Mouse (Mus musculus) c-Kit-positive CD71-negative TER-119-negative erythroid progenitor cells, embryonic 14.5 days (primary cell): ENCODE results near the gene Nmrk1.

ENCODE experiments used
- DNase-seq: peaks from one replicate; pipeline ENCODE4 v3.0.0-alpha.2; 2013; ENCODE audit warnings: low read depth

Nmrk1 gene

DNA sequence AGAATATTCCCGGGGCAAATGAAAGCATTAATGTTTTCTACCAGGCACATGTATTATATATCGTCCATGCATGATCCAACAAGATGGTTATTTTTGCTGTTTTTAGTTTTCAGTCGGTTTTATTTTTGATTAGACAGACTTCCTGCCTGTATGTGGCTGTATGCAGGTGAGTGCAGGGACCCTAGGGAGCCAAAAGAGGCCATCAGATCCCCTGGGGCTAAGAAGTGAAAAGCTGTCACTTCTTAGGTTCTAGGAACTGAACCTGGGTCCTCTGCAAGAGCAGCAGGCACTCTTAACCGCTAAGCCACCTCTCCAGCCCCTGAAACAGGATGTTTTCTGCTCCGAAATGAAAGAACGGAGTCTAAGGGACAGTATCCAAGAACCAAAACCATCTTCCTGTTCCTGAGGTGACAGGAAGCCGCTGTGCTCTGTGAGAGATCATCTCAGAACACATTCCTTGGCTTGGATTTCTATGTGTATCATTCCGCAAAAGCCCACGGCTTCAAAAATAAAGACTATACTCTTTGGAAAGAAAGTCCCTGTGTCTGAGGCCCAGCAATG lies 16.0 kb upstream of the Nmrk1 start:
- no peak for DNase-seq

DNA sequence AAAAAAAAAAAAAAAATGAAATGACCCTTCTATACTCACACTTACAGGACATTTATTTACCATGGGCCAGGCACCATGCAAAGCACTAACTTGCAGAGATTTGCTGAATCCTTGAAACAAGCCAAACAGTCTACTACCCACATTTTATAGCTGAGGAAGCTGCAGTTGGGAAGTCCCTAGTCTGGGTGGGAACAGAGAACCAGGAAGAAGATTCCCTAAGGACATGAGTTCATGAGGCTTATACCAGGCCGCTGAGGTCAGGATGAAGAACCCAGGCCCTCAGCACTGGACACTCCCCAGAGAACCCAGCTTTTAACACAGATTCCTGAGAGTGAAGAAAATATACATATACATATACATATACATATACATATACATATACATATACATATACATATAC lies 14.2 kb upstream of the Nmrk1 start:
- no peak for DNase-seq

DNA sequence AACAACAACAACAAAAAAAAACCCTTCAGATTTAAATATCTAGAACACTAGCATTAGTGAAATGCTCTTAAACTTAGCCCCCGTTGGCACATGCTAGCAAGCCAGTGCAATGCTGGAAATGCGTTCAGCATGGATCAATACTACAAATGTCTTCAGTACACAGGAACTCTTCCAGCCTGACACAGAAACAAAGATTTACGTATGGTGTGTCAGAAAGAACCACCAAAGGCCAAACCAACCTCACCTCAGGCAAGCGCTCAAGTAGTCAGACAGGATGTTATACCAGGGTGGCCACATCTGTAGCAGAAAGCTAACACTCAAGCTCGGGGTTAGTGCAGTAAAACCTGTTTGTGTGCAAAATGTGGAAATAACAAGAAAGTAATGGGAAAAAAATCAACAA lies 12.7 kb upstream of the Nmrk1 start:
- DNase-seq = no peak

DNA sequence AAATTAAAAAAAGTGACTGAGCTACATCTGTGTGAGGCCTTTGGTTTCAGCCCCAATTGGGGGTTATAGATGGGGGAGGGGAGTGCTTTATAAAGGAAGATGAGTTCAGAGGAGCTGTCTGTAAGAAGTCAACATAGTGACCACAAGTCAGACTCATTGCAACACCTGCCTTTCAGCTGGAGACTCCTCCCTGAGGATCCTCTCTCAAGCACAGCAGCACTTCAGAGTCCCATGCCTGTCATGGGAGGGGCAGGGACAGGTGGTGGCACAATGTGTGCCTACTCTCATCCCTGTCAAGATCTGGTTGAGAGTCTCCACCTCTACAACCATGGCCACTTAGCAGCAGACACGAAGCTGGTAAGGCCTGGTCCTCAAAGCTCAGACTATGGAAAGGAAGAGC lies 12.1 kb upstream of the Nmrk1 start:
- no peak for DNase-seq

- DNase-seq = no peak
These were observed 7.9 kb upstream of the Nmrk1 start for GRCm38 (mm10) chr19:18623894-18624293.

GRCm38 (mm10) chr19:18629589-18629988 lies 2.2 kb upstream of the Nmrk1 start:
- no peak for DNase-seq

- DNase-seq = no peak
These were observed 1.3 kb upstream of the Nmrk1 start for GRCm38 (mm10) chr19:18630221-18631119.

GRCm38 (mm10) chr19:18631161-18631643 lies 548 bp upstream of the Nmrk1 start:
- no peak for DNase-seq

DNA sequence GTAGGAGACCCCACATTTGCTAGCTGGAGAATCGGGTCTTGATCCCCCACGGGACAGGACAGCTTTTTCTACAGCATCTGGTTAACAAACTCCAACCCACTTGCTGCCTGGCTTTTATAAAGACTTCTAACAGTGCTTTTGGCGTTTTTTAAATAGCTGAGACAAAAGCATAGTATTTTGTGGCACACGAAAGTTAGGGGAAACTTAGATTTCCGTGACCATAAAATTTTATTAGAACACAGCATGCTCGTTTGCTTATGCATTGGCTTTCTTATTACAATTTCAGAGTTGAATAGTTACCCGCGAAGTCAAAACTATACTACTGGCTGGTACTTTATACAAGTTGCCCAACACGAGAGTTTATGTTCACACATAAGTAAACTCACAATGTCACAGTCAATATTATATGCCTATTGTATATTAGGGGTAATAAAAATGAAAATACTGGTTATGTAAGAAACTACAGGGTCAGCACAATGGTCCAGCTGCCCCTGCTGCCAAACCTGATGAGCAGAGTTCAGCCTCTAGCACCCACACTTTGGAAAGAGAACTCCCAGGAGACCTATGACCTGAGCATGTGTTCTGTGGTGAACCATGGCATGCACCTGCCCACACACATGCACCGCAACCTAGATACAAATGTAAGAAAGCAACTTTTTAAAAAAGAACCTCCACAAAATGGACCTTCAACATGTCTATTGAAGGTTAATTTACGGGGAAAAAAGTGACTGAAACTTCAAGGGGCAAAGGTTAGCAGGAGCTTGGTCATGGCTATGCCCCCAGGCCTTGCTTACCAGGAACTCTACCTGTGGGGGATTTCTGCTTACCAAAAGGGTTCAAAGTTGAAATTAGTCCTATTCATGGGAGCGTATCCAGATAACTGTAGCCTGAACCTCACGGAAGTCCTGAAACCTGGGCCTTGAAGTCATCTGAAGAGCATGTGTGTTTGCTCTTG lies 758 bp downstream of the Nmrk1 start:
- DNase-seq = no peak

DNA sequence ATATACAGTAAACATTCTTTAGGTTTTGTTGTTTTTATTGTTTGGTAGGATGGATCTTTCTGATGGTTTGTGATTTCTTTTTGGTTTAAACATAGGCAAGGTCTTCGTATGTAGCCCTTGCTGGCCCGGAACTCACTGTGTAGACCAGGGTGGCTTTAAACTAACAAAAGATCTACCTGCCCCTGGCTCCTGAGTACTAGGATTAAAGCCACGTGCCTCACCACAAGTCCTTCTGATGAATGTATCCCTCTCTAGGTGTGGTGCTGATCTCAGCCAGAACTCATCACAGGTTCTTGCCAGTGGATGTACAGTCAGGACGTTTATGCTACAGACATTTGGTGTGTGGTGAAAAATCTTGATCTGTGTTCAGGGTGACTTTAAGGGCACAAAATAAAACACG lies 6.2 kb downstream of the Nmrk1 start:
- no peak for DNase-seq

- no peak for DNase-seq
These were observed 7.2 kb downstream of the Nmrk1 start for GRCm38 (mm10) chr19:18638949-18639348.

DNA sequence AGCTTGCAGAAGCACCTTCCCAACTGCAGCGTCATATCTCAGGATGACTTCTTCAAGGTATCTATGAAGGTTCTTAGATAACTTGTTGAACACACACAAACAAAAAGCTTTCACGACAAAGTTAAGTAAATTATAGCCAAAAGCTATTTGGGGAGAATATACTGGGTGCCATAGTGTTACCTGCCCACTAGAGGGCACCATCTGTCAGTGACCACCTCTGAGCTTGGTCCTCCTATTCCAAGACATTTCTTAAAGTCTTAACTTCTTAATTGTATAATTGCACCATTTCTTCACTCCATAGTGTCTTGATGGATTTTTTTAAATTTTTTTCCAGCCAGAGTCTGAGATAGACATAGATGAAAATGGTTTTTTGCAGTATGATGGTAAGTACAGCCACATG lies 7.8 kb downstream of the Nmrk1 start:
- no peak for DNase-seq

GRCm38 (mm10) chr19:18641001-18641400 lies 9.3 kb downstream of the Nmrk1 start:
- DNase-seq = no peak

DNA sequence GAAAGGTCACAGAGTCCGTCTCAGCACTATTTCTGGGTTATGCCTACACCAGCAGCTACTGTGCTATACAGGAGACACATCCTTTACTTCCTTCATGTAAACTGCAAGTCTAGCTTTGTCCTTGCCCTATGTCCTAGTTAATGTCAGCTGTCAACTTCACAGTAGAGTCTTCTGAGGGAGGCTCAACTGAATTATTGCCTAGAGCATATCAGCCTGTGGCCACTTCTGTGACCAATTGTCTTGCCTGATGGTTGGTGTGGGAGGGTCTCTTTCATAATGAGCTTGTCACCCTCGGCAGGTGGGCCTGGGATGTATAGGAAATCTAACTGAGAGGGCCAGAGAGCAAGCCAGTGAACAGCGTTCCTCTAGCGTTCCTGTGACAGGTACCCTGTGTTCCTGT lies 11.7 kb downstream of the Nmrk1 start:
- no peak for DNase-seq

DNA sequence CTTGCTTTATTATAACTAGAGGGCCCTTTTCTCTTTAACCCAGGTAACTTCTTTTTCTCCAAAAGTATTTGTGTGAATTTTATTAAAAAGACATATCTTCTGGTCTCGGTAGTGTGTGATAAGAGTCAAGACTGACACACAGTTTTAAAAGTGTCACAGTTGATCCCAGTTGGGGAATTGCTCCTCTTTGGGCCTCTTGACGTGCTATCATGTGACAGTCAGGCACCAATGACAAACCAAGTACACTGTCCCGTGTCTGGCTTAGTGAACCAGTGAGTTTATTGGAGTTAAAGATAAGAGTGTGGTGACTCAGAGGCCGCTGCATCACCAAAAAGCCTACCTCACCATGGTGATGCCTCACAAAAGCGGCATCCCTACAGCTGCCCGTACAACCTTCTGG lies 12.3 kb downstream of the Nmrk1 start:
- no peak for DNase-seq

DNA sequence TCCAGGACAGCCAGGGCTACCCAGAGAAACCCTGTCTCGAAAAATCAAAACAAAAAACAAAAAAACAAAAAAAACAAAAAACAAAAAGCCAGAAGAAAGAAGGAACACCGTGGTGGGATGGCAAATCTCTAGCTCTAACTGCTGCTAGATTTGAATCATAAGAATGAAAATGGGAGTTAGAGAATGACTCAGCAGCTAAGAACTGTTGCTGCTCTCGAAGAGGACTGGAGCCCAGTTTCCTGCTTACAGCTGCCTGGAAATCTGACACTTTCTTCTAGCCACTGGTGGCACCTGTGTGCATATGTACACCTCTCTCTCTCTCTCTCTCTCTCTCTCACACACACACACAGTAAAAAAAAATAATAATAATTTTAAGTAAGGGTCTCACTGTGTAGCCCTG lies 14.6 kb downstream of the Nmrk1 start:
- no peak for DNase-seq

DNA sequence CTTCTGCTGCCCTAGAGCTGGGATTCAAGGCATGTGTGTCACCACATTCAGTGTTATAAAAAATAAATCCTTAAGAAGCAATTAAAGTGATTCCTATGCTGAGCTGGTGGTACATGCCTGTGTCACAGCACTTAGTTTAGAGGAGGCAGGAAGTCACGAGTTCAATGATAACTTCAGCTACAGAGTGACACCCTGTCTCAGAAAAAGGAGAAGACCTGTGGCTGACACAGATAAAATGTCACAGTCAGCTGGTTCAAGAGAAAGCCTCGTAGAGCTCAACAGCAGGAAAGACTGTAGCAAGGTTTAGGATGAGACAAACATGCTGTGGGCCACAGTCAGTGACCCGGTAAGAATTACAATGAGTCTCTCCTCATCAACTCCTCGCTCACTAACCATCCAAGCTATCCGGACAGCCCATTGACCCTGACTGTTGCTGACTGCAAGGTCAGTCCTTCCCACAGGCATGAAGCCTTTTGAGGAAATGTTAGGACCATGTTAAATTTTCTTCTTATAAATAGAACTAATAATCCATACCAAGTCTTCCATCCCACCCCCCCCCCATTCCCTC lies 15.2 kb downstream of the Nmrk1 start:
- DNase-seq = no peak

DNA sequence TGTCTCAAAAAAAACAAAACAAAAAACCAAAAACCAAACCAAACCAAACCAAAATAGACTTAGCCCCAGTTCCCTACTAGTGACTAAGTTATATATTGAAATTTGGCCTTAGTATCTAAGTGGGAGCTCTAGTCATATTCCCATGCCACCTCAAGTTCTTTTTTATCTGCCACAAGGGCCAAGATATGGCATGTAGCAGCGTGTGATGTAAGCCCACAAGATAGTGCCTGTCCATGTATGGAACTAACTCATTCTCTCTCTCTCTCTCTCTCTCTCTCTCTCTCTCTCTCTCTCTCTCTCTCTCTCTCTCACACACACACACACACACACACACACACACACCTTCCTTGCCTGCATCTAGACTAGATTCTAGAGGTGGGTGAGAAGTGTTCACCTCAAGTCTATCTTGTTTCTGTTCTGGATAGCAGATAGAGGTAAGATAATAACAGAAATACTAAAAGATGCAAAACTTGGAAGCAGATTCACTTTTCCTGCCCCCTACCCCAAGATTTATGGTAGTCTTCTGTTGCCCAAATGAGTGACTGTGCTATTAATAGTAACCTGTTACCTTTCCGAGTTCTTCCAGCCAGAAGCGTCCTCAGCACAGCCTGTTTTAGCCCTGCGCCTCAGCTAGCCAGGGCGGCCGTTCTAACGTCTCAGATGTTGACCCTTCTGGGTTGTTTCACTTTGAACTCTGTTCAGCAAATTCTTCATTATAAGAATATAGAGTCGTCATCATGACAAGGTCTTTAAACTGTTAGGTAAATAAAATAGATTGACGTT lies 16.2 kb downstream of the Nmrk1 start:
- DNase-seq = no peak

DNA sequence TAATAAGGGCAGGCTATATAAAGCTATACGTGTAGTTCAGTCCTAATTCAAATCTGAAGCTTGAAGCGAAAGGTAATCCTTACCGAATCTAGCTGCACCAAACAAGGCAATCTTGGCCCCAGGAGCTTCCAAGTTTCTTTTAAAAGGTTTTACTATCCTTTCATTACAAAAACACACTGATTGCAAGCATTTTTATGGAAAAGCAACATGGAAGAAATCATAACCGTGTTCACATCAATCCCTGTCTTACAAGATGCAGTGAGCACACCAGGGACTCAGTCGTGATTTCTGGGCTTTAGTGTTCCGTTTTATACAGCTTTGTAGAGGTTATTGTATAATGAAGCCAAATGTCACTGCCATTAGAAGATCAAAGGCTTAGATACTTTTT lies 16.8 kb downstream of the Nmrk1 start:
- DNase-seq = no peak

DNA sequence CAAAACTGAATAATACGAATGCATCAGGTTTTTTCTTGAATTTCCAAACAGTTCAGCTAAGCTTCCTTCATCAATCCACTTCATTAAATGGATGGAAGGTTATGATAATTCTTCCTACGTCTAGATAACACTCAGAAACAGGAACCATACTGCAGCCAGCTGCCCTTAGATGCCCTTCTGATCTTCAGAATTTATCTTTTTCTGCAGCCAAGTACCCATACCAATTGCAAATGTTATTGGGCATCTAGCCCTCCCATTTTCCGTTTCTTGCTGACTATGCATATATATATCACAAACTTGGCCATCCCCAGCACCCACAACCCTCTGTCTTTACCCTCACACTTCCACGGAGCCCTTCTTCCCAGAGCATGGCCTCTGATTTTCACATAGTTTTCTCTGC lies 18.2 kb downstream of the Nmrk1 start:
- DNase-seq = no peak

DNA sequence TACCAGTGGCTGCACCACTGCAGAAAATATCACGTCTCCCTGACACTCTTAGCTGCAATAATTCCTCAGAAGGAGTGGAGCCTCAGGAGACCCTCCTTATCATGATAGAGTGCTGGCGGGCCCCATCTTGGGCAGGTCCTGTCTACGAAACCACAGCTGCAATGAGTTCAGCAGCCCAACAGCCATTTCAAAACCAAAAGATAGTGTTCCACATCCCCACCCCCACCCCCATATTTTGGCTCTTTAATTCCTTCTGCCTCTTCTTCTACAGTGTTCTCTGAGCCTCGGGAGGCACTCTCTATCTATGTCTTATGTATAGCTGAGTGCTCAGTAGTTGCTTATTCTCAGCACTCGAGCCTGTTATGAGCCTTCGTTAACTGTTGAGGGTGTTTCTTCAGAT lies 18.7 kb downstream of the Nmrk1 start:
- DNase-seq = no peak
